Mouse (Mus musculus) thymus, postnatal 4 days (tissue): ENCODE measurements around the gene Pdyn.

ENCODE experiments used
- DNase-seq: peaks from one replicate; pipeline ENCODE4 v3.0.0; 2021

Gene Pdyn

DNA sequence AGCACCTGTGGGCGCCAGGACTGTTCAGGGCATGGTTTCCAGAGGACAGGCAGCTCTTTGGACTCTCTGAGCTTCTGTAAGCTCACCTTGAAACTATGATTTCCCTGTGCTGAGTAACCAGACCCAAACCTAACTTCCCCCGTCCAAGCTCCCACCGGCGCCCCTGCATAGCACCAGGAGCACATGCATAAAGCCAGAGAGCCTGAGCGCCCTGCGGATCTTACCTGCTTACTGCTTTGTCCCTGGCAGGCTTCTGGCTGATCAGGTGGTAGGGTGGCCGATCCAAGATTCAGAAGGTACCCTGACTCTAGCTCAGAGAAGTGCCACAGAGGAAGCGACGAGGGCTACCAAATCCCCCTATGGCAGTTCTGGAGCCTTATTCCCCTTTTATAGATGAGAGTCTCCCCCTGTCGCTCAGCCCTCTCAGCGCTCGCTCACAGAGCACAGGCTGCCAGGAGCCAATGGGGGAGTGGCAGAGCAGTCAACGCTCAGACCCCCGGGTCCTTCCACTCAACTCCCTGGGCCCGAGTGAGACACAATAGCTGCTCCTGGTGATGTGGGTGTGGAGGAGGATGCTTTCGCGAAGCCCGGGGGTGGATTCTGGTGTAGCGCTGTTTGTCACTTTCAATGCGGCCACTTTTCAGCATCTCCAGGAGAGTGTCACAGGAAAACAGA lies at the start of gene Pdyn:
Pdyn (minus strand) TSS at position 361 of the 675 bp plus-strand sequence.
- DNase-seq, result peak; percentile 9

DNA sequence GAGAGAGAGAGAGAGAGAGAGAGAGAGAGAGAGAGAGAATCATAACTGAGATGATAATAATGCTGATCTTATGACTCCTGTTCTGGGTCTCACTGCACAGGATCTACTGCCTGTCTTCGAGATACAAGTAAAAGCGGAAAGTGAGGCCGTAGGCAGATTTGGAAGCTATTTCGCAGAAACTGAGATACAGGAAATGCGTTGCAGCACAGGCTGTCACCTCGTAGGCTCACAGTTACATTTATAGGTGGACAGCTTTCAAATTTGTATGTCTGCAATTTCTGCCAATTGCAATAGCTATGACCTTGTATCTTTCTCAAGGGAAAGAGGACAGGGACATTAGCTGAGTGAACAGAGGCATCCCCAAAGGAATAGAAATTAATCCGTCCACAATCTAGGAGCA lies 42.4 kb upstream of the Pdyn start:
- no peak for DNase-seq

- DNase-seq, result no peak
Measured at GRCm38 (mm10) chr2:129740515-129740914, 40.9 kb upstream of the Pdyn start.

DNA sequence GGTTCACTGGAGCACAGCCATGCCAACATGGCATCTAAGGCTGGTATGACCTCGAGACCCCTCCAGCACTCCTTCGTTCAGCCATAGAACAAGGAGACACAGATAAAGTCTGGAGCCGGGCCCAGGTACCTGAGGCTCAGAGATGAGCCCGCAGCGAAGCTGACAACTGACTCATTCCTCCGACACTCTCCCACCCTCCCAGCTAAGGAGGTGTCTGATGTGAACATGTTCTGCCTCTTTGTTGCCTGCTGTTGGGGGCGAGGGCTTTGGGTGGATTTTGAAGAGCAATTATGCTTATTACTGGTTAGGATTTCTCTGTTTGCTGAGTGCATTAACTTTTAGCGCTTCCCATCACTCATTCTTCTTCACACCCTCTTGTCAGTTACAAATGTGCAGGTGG lies 34.4 kb upstream of the Pdyn start:
- DNase-seq, result no peak

GRCm38 (mm10) chr2:129729681-129730080 lies 30.0 kb upstream of the Pdyn start:
- no peak for DNase-seq

- peak; percentile 78 for DNase-seq
Measured at GRCm38 (mm10) chr2:129715671-129716070, 16.0 kb upstream of the Pdyn start.

DNA sequence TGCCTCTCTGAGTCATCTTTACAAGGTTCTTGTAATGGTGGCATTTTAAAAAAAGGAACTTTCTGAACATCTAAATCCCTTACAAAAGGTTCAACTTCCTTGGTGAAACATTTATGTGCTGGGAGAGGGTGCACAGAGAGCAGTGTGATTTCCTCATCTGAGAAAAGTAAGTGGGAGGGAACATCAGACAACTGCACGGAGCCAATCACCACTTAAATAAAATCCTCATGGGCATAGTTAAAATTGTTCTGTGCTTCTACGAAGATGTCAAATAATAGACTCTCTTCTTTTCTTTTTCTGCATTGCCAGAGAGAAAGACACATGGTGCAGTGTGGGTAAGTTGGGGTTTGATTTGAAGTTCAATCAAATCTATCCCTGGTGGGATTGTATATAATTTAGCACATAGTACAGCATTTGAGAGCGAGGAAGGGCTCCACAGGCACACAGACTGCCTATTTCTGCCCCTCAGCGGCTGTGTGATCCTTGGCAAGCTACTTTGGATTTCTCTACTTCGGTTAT lies 13.4 kb upstream of the Pdyn start:
- DNase-seq, result no peak

DNA sequence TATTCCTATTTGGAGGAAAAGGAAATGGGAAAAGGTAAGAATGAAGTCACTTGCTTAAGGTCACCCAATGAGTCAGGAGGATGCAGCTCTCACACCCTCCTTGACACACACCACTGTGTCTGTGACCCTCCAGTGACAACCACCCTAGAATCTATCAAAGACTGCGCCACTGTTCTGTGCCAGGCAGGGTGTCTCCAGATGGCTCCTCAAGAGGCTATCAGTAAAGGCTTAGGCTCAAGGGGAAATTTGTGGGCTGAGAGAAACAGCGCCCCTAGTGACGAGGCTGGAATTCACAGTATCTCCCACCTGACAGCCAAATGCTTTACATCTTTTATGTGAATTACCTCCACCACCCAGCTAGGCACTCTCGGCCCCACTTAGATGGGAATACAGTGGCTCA lies 3.6 kb downstream of the Pdyn start:
- peak; percentile 74 for DNase-seq

DNA sequence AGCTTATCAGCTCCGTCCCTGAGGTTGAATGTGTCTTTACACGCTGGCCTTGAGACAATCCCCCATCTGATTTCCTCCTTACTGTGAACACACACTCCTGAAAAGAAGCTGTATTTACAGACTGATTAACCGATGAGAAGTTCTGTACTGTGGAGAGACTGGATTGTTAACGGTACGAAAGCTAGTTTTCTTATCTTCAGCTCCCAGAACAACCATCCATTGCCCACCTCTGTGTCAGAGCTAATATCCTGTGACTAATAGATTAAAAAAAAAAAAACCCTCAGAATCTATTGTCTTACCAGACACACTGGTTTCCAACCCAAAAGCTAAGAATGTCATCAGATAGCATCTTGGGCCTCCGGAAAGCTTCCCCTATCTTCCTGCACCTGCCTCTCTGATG lies 5.3 kb downstream of the Pdyn start:
- no peak for DNase-seq

GRCm38 (mm10) chr2:129692694-129693093 lies 7.0 kb downstream of the Pdyn start:
- DNase-seq, result no peak

GRCm38 (mm10) chr2:129689694-129690093 lies 9.9 kb downstream of the Pdyn start:
- no peak for DNase-seq

GRCm38 (mm10) chr2:129688036-129688625 lies 11.5 kb downstream of the Pdyn start:
- no peak for DNase-seq

GRCm38 (mm10) chr2:129686908-129687307 lies 12.7 kb downstream of the Pdyn start:
- no peak for DNase-seq

GRCm38 (mm10) chr2:129684014-129684413 lies 15.6 kb downstream of the Pdyn start:
- DNase-seq, result no peak

- no peak for DNase-seq
Measured at GRCm38 (mm10) chr2:129680236-129680635, 19.4 kb downstream of the Pdyn start.

GRCm38 (mm10) chr2:129679066-129679465 lies 20.6 kb downstream of the Pdyn start:
- no peak for DNase-seq

- no peak for DNase-seq
Measured at GRCm38 (mm10) chr2:129677664-129678063, 22.0 kb downstream of the Pdyn start.

DNA sequence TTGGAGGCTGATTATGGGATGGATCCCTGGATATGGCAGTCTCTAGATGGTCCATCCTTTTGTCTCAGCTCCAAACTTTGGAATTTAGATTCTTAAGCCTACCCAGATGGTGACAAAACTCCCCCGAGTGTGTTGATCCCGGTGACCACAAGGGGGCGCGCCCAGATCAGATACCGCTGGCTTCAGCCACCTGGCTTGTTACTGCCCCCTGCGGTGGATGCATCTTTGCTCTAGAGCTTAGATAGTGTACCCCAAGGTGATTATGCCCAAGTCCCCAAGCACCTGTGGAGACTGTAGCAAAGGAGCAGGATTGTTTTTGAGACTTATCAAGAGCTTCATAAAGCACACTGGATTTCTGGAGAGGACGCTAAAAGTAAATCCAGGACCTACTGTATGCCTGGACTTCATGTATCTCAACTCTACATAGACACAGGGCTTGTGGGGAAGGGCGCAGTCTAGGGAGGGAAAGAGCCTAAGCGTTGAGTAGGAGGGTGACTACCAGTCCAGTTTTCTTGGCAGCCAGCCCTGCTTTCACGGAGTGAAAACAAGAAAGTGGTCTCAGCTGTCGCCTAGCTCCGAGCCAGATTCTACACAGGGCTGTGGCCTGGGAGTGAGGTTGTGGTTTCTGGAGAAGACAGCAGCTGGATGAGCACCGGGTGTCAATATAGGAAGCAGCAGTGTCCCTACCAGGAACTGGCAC lies 24.6 kb downstream of the Pdyn start:
- peak; percentile 94 for DNase-seq

DNA sequence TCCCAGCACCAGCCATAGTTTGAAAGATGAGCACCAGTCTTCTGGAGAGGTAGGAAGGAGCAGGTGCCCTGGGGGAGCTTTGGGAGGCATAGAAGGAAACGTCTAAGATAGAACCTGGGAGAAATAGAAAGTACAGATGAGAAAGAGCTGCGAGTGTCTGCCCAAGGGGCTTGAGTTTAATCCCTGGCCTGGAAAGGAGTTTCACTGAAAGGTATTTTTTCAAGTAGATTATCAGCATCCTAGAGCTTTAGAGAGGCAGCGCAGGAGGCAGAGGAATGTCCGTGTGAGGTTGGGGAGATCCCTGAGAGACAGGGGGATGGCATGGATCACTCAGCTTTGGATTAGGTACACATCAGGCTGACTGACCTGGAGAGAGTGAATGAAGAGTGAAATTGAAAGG lies 27.7 kb downstream of the Pdyn start:
- no peak for DNase-seq

DNA sequence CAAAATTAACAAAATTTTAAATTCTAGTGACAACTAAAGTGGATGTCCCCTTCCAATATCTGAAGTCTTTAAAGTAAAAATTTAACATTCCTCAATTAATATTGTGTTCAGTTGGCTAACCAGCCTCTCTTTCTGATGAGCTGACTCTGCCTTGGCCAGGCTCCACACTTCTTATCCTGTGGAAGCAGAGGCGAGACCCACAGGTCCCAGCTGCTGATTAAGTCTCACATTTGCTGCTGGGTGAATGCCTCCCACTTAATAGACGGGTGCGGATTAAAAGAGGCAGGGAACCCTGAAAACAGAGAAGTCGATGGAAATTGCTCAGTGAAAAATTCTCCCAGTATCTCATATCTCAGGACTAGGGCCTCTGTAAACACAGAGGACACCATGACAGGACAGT lies 37.2 kb downstream of the Pdyn start:
- no peak for DNase-seq

DNA sequence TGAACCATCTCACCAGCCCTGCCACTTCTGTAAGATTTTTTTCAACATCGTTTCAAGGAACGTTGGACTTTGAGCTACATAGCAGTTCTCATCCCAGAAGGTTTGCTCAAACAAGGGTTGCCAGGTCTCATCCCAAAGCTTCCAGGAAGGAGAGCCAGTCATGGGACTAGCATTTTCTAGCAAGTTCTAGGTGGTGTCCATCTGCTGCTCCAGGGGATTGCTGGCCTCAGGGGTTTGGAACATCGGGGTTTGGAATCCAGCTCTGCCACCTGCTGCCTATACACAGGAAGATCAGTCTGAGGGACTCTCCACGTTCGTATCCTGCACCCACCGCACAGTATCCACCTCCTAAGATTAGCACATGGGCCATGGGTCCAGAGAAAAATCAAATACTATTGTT lies 39.6 kb downstream of the Pdyn start:
- DNase-seq, result no peak

DNA sequence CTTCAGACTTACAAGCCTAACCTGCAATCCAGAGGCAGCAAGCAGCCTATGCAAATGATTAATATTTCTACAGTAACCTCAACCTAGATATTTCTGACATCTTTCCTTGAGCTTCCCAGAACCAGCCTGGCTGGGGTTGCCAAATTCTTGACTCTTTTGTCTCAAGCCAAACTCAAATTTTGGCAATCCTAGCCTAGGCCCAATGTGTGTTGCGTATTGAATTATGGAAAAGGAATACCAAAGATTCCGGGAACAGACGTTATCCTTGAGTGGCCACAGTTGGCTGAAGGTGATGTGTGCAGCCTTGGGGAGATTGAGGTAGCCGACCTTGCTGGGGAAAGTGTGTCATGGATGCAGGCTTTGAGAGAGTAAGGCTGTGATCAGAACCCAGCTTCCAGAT lies 40.8 kb downstream of the Pdyn start:
- no peak for DNase-seq

DNA sequence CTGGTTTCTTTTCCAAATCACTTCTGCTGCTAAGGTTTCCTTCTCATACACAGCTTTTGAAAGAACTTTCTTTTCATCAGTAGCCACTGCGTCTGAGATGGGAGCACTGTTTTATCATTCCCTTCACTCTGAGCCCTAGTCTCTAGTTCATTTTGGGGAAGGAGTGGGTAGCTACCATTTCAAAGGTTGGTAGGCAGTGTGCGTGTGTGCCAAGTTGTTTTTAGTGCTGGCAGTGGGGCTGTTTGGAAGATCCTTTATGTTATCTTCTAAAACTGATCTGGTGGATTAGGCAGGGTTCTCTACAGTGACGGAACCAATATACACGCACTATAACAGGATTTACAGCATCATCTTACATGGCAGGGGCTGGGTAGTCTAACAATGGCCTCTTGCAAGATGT lies 44.6 kb downstream of the Pdyn start:
- no peak for DNase-seq
